20 mouse cellular contexts compared by ENCODE assay signal in the genomic region with DNA sequence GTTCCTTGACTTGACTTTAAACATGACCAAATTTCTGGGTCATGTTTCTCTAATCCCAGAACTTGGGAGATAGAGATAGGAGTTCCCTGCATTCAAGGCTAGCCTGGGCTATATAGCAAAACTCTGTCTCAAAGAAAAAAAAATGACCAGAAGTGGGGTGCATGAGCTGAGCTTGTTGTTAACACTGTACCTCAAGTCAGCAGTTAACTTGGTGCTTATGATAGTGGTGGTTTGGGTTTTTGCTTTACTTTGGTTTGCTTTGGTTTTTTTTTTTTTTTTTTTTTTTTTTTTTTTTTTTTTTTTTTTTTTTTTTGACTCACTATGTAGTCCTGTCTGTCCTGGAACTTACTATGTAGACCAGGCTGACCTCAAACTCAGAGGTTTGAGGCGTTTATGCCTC.
"Had no signal": no experiment of that assay in that cellular context is flagged by ENCODE, and none has a peak within 500 bp of the region (broad histone marks: within the 10 kb centered on the region; RNA-seq: fewer than 3 reads in every experiment).

No protein-coding gene starts in this region.

- ATAC-seq: midbrain, embryonic 13.5 days; midbrain, embryonic 16.5 days had no signal

- H3K4me1 ChIP-seq: midbrain, embryonic 13.5 days; neural tube, embryonic 13.5 days; neural tube, embryonic 15.5 days; stomach, embryonic 15.5 days had no signal

- H3K9ac ChIP-seq: lung, embryonic 14.5 days; midbrain, embryonic 13.5 days; neural tube, embryonic 13.5 days; neural tube, embryonic 15.5 days; stomach, embryonic 15.5 days had no signal

- DNase-seq: lung, adult 18-20 months; lung, embryonic 14.5 days; lung, postnatal 10 days; lung, postnatal 4 days; retina, postnatal 1 day; right cerebral cortex, adult 18-20 months; right cerebral cortex, postnatal 25 days; right cerebral cortex, postnatal 4 days; spleen, adult 18-20 months; thymus, adult 2 months; thymus, postnatal 25 days; thymus, postnatal 4 days had no signal

- H3K9me3 ChIP-seq: midbrain, embryonic 10.5 days; midbrain, embryonic 13.5 days; neural tube, embryonic 13.5 days; neural tube, embryonic 15.5 days; stomach, embryonic 15.5 days had no signal

- H3K4me2 ChIP-seq: lung, embryonic 14.5 days; midbrain, embryonic 13.5 days; neural tube, embryonic 13.5 days; neural tube, embryonic 15.5 days; stomach, embryonic 15.5 days had no signal

- H3K4me3 ChIP-seq: midbrain, embryonic 10.5 days; midbrain, embryonic 13.5 days; myocyte; neural tube, embryonic 13.5 days; neural tube, embryonic 15.5 days; stomach, embryonic 15.5 days had no signal

- H3K36me3 ChIP-seq: midbrain, embryonic 10.5 days; midbrain, embryonic 13.5 days; neural tube, embryonic 13.5 days; neural tube, embryonic 15.5 days; stomach, embryonic 15.5 days had no signal

- H3K27ac ChIP-seq: midbrain, embryonic 10.5 days; midbrain, embryonic 13.5 days; neural tube, embryonic 13.5 days; neural tube, embryonic 15.5 days; stomach, embryonic 15.5 days; stomach, postnatal 0 days had no signal

- H3K27me3 ChIP-seq: midbrain, embryonic 13.5 days; neural tube, embryonic 13.5 days; neural tube, embryonic 15.5 days; stomach, embryonic 15.5 days had no signal
